ENCODE assay signal across 16 mouse cellular contexts in the genomic region with DNA sequence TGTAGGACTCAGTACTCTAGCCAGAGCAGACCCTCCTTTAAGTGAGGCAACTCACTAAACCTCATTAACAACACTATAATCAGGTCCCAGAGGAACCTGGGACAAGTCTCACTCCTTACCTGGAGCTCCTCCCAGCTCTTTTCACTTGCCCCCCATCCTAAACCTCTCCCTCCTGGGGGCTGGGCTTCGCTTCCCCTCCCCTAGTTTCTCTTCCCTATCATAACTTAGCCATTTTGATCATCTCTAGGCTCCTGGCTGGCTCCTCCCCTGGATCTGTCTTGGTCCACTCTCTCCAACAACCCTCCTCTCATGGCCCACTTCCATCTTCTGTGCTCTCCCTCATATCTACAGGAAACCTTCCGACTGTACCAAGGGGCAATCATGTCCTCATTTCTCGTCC. TPM values are rescaled to one million over a fixed set of nuclear protein-coding genes. Genes with fewer than 3 reads are reported as not detected.
DNase-seq lines count a peak whose midpoint lies in the region; ATAC-seq and TF ChIP-seq lines count a peak whose summit lies in the region.
"Had no signal": no experiment of that assay in that cellular context is flagged by ENCODE, and none has a peak within 500 bp of the region (broad histone marks: within the 10 kb centered on the region; RNA-seq: fewer than 3 reads in every experiment).

No protein-coding gene starts in this region.

- H3K9me3 ChIP-seq in liver, embryonic 12.5 days (replicated peaks), result no peaks in the 10 kb centered on the region
- no peaks in the 10 kb centered on the region for H3K9me3 ChIP-seq in liver, postnatal 0 days (ENCODE audit: low read length)
- H3K9me3 ChIP-seq: embryonic facial prominence, embryonic 12.5 days; forebrain, embryonic 15.5 days; heart, embryonic 12.5 days; hindbrain, embryonic 10.5 days had no signal

- H3K4me2 ChIP-seq in liver, embryonic 12.5 days, result no peak overlapping the region
- no peak overlapping the region for H3K4me2 ChIP-seq in liver, postnatal 0 days (ENCODE audit: low read depth, low read length)
- H3K4me2 ChIP-seq: embryonic facial prominence, embryonic 12.5 days; forebrain, embryonic 15.5 days; heart, embryonic 12.5 days; hindbrain, embryonic 14.5 days had no signal

- peaks cover 48% of the 10 kb centered on the region for H3K36me3 ChIP-seq in liver, embryonic 12.5 days
- H3K36me3 ChIP-seq in liver, postnatal 0 days (replicated peaks; ENCODE audit: insufficient read depth, low read length), result peaks cover 21% of the 10 kb centered on the region

- H3K27me3 ChIP-seq in liver, embryonic 12.5 days (replicated peaks), result no peaks in the 10 kb centered on the region
- no peaks in the 10 kb centered on the region for H3K27me3 ChIP-seq in liver, postnatal 0 days (ENCODE audit: insufficient read depth, low read length)
- H3K27me3 ChIP-seq: embryonic facial prominence, embryonic 12.5 days; forebrain, embryonic 15.5 days; heart, embryonic 12.5 days had no signal

- intact Hi-C loops in left cerebral cortex, postnatal 4 days (cut with DNase I), result no loop called here

- no peak for DNase-seq in liver, postnatal 0 days
- DNase-seq in MEL-GATA-1-ER (ENCODE audit: extremely low read depth, low read depth), result peak; percentile 50
- DNase-seq in left cerebral cortex, adult 8-10 months (ENCODE audit: low spot score in 2 of 2), result no peak
- DNase-seq in left cerebral cortex, postnatal 4 days, result no peak
- DNase-seq: adrenal gland, postnatal 10 days; cerebellum, adult 11 months; cerebellum, postnatal 10 days; gastrocnemius, postnatal 36 days; heart, adult 2 months had no signal

- no peak for ATAC-seq in liver, embryonic 12.5 days
- no peak for ATAC-seq in liver, postnatal 0 days
- ATAC-seq in granulocyte monocyte progenitor cell, adult 5-6 weeks (replicated peaks; ENCODE audit: poor library complexity, severe bottlenecking), result peak; percentile 72
- ATAC-seq: forebrain, embryonic 15.5 days had no signal

- H3K9ac ChIP-seq in liver, embryonic 12.5 days, result no peak overlapping the region
- H3K9ac ChIP-seq in liver, postnatal 0 days (replicated peaks), result no peak overlapping the region
- H3K9ac ChIP-seq: embryonic facial prominence, embryonic 12.5 days; forebrain, embryonic 15.5 days; heart, embryonic 12.5 days; hindbrain, embryonic 14.5 days had no signal

- peak overlapping the region; percentile 26; the same call in 1 of the 2 replicates for H3K27ac ChIP-seq in liver, embryonic 12.5 days
- no peak overlapping the region for H3K27ac ChIP-seq in liver, postnatal 0 days (ENCODE audit: low read depth)
- H3K27ac ChIP-seq: embryonic facial prominence, embryonic 12.5 days; forebrain, embryonic 15.5 days; heart, adult 2 months; hindbrain, embryonic 10.5 days; hindbrain, embryonic 14.5 days had no signal

- no peak for TF ChIP-seq EP300 in liver, postnatal 0 days (IDR thresholded peaks at IDR 0.05; ENCODE audit: low read depth)

- 60% methylated on average over 3 of the region's 3 CpGs for WGBS in liver, embryonic 12.5 days (ENCODE audit: insufficient replicate concordance)
- 72% methylated on average over 3 of the region's 3 CpGs for WGBS in liver, postnatal 0 days (ENCODE audit: insufficient replicate concordance)

- H3K4me1 ChIP-seq in liver, embryonic 12.5 days, result peaks cover 26% of the 10 kb centered on the region
- H3K4me1 ChIP-seq in liver, postnatal 0 days (ENCODE audit: insufficient read depth), result no peaks in the 10 kb centered on the region
- H3K4me1 ChIP-seq: embryonic facial prominence, embryonic 12.5 days; heart, embryonic 12.5 days; hindbrain, embryonic 10.5 days had no signal

- H3K4me3 ChIP-seq in liver, embryonic 12.5 days, result no peak overlapping the region
- no peak overlapping the region for H3K4me3 ChIP-seq in liver, postnatal 0 days (ENCODE audit: low read depth, low read length)
- H3K4me3 ChIP-seq: embryonic facial prominence, embryonic 12.5 days; forebrain, embryonic 15.5 days; heart, adult 2 months; heart, embryonic 12.5 days; hindbrain, embryonic 10.5 days had no signal

- TF ChIP-seq CTCF in liver, postnatal 0 days (IDR thresholded peaks at IDR 0.05; ENCODE audit: low read depth), result no peak

RNA-seq across cellular contexts. Expression of gene Azi2, which starts 31.0 kb away (rescaled TPM):
- polyA plus RNA-seq in liver, embryonic 12.5 days (2016; fragmentation: Nextera tagmentation; extraction: Ambion mirVana), result 50.3 and 51.1 TPM in 2 replicates
- polyA plus RNA-seq in liver, postnatal 0 days (2015; fragmentation: Nextera tagmentation; extraction: Ambion mirVana), result 31.3 and 31.7 TPM in 2 replicates
- total RNA-seq in granulocyte monocyte progenitor cell, adult 5-6 weeks (2014; fragmentation: Nextera tagmentation), result 42.7 and 59.1 TPM in 2 replicates
- total RNA-seq in granulocyte monocyte progenitor cell, adult 5-6 weeks (2017), result 52.3 and 56.7 TPM in 2 replicates
- 10 to 100 TPM; 69.3 to 79.3 (median 71.7) TPM for total RNA-seq in left cerebral cortex, adult 8-10 months (2022)
- 10 to 100 TPM; 64.2 to 69.6 TPM for total RNA-seq in left cerebral cortex, postnatal 4 days (2021)
